Mouse (Mus musculus): ENCODE data around the gene St6galnac3. TPM values are rescaled to one million over a fixed set of nuclear protein-coding genes. Genes with fewer than 3 reads are reported as not detected.

Gene St6galnac3
- total and polyA plus RNA-seq, 2 experiments from 2014 or later: 7.3 to 9.9 TPM

DNA sequence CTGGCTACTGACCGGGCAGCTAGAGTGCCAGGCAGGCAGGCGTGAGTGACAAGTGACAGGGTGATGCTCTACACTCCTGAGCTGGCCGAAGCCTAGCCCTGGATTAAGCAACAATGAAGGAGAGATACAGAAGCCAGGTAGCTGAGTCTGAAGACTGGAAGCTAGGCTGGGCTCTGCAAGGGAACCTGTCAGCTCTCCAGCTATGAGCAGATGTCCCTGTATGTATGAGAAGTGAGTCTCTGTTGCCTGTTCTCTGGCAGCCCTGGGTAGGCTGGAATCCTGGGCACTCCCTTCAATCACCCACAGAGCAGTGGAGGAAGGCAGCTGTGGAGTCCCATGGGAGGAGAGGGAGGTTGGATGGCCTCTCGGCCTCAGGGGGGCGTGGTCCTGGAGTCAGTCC is 236.0 kb downstream of the St6galnac3 start:
- H3K27me3 ChIP-seq (ENCODE audit: insufficient read depth, low read length): no peaks in the 10 kb centered on the region
- 83% methylated on average over 5 of the region's 5 CpGs for WGBS
- H3K9ac ChIP-seq (replicated peaks; ENCODE audit: low read length): no peak overlapping the region
- no peaks in the 10 kb centered on the region for H3K9me3 ChIP-seq (ENCODE audit: low read length)
- H3K4me1 ChIP-seq (ENCODE audit: insufficient read depth, low read length): peaks cover 12% of the 10 kb centered on the region; the same call in 1 of the 2 replicates
- ATAC-seq: no peak
- no peak overlapping the region for H3K4me3 ChIP-seq (ENCODE audit: low read length)
- no peaks in the 10 kb centered on the region for H3K36me3 ChIP-seq (ENCODE audit: insufficient read depth, low read length)
- no peak overlapping the region for H3K27ac ChIP-seq
- DNase-seq (ENCODE audit: low spot score): no peak
- TF ChIP-seq CTCF (IDR thresholded peaks at IDR 0.05; ENCODE audit: low read depth): no peak
- no peak overlapping the region for H3K4me2 ChIP-seq (ENCODE audit: low read depth, low read length)

DNA sequence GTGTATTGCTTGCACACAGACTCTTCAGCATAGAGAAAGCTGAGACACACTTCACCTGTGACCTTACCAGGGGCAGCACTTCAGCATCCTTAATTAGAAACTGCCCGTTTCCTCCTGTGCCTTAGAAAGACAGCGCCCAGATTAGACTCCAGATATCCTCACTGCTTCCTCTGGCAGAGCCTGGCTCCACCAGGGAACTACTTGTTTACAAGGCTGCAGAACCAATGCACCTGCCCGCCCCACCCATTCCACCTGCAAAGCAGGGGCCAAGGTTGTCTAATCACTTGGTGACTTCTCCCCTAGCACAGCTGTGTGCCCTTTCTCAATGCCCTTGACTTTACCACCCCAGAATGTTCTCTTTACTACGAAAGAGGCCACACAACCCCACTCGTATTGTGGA is 239.8 kb downstream of the St6galnac3 start:
- peak overlapping the region; percentile 68 for H3K27ac ChIP-seq
- no peaks in the 10 kb centered on the region for H3K27me3 ChIP-seq (ENCODE audit: insufficient read depth, low read length)
- no peaks in the 10 kb centered on the region for H3K9me3 ChIP-seq (ENCODE audit: low read length)
- WGBS: 77% methylated on average over 5 of the region's 5 CpGs
- no peak for DNase-seq (ENCODE audit: low spot score)
- peaks cover 12% of the 10 kb centered on the region; the same call in 1 of the 2 replicates for H3K4me1 ChIP-seq (ENCODE audit: insufficient read depth, low read length)
- TF ChIP-seq CTCF (IDR thresholded peaks at IDR 0.05; ENCODE audit: low read depth): no peak
- H3K9ac ChIP-seq (replicated peaks; ENCODE audit: low read length): no peak overlapping the region
- no peak overlapping the region for H3K4me3 ChIP-seq (ENCODE audit: low read length)
- ATAC-seq: 0 out of 2 replicates have a peak, but pooled peaks have one; percentile 6
- H3K4me2 ChIP-seq (ENCODE audit: low read depth, low read length): no peak overlapping the region
- H3K36me3 ChIP-seq (ENCODE audit: insufficient read depth, low read length): no peaks in the 10 kb centered on the region

DNA sequence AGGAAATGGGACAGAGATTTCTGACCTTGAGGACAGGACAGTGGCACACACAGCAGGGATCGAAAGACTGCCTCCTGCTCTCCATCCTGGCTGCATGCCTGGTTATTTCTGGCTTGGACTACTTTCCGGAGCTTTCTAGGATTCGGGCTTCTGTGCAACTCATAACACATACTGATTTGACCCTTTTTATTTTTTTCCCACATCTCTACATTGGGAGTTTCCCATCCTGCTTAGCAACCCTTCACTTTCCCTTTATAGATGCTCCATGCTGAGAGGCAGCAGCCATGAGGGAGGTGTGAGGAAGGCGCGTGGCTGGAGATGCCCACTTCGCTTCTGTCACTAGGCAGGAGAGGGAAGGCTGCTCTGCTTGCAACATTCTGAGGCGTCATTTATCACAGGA is 240.3 kb downstream of the St6galnac3 start:
- no peak for TF ChIP-seq CTCF (IDR thresholded peaks at IDR 0.05; ENCODE audit: low read depth)
- Histone ChIP-seq H3K27me3 (ENCODE audit: insufficient read depth, low read length) (no peaks in the 10 kb centered on the region), H3K36me3 (ENCODE audit: insufficient read depth, low read length) (no peaks in the 10 kb centered on the region), H3K27ac (peak overlapping the region; percentile 68), H3K4me3 (ENCODE audit: low read length) (no peak overlapping the region), H3K4me1 (ENCODE audit: insufficient read depth, low read length) (peaks cover 12% of the 10 kb centered on the region; the same call in 1 of the 2 replicates), H3K9me3 (ENCODE audit: low read length) (no peaks in the 10 kb centered on the region), H3K9ac (replicated peaks; ENCODE audit: low read length) (no peak overlapping the region), H3K4me2 (ENCODE audit: low read depth, low read length) (0 out of 2 replicates have a peak overlapping the region, but pooled peaks have one; percentile 2)
- 31% methylated on average over 7 of the region's 7 CpGs for WGBS
- ATAC-seq: peak; percentile 56
- DNase-seq (ENCODE audit: low spot score): peak; percentile 73

DNA sequence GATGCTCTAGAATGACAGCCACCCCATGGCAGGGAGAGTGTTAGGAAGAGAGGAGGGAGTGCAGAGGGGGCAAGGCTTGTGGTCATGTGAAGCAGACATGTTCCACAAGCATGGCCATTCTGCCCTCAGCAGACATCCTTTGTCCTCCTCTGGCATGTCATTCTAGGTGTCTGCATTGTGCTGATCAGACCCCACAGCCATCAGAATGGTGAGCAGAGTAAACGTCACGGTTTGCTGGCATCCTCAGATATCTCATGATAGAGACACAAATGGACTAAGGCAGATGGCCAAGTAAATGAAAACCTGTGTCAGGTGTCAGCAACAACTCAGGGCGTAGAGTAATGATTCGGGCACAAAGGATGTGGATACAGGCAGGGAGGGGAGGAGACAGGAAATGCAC is 241.3 kb downstream of the St6galnac3 start:
- DNase-seq (ENCODE audit: low spot score) (no peak), ATAC-seq (no peak)
- WGBS: 91% methylated on average over 4 of the region's 4 CpGs
- Histone ChIP-seq H3K27me3 (ENCODE audit: insufficient read depth, low read length) (no peaks in the 10 kb centered on the region), H3K36me3 (ENCODE audit: insufficient read depth, low read length) (no peaks in the 10 kb centered on the region), H3K4me2 (ENCODE audit: low read depth, low read length) (no peak overlapping the region), H3K9ac (replicated peaks; ENCODE audit: low read length) (no peak overlapping the region), H3K4me3 (ENCODE audit: low read length) (no peak overlapping the region), H3K27ac (no peak overlapping the region), H3K4me1 (ENCODE audit: insufficient read depth, low read length) (peaks cover 12% of the 10 kb centered on the region; the same call in 1 of the 2 replicates), H3K9me3 (ENCODE audit: low read length) (no peaks in the 10 kb centered on the region)
- TF ChIP-seq CTCF (IDR thresholded peaks at IDR 0.05; ENCODE audit: low read depth): no peak

DNA sequence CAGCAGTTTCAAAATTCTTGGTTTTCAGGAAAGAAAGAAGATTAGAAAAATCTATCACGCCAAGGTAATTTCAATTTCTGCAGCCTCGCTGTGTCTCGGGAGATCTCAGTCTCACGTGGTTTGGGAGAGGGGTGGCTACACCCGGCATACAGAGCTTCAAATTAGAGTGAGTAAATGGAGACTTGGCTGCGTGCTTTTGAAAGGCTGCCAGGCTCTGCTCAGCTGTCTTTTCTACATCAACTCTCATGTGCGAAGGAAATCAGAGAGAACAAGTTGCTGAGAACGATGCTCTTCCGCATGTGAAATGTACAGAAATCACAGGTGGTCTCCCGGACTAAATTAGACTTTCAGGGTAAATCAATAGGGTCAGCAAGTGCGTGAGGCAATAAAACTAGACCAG is 242.9 kb downstream of the St6galnac3 start:
- no peaks in the 10 kb centered on the region for H3K9me3 ChIP-seq (ENCODE audit: low read length)
- no peak overlapping the region for H3K27ac ChIP-seq
- H3K4me1 ChIP-seq (ENCODE audit: insufficient read depth, low read length): peaks cover 12% of the 10 kb centered on the region; the same call in 1 of the 2 replicates
- no peak overlapping the region for H3K4me3 ChIP-seq (ENCODE audit: low read length)
- no peak for TF ChIP-seq CTCF (IDR thresholded peaks at IDR 0.05; ENCODE audit: low read depth)
- H3K27me3 ChIP-seq (ENCODE audit: insufficient read depth, low read length): no peaks in the 10 kb centered on the region
- H3K4me2 ChIP-seq (ENCODE audit: low read depth, low read length): peak overlapping the region; percentile 28; the same call in 1 of the 2 replicates
- H3K9ac ChIP-seq (replicated peaks; ENCODE audit: low read length): no peak overlapping the region
- 0 out of 2 replicates have a peak, but pooled peaks have one; percentile 58 for ATAC-seq
- WGBS: 28% methylated on average over 11 of the region's 11 CpGs
- DNase-seq (ENCODE audit: low spot score): peak; percentile 63
- H3K36me3 ChIP-seq (ENCODE audit: insufficient read depth, low read length): no peaks in the 10 kb centered on the region

DNA sequence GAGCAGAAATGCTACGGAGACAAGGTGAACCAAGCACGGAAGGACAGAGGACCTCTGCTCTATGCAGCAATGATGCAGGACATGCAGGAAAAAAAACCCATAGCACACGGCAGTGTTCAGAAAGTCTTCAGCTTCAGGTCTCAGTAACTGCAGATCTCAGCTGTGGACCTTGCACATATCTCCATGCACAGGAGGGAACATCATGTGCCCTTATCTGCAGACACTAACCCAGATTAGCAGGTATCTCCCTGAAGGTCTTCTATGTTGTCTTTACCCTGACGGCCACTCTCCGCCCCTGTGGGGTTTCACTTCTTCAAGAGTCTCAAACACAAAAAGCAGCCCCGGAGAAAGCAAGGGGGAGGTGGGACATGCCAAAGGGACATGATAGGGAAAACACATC is 244.0 kb downstream of the St6galnac3 start:
- no peak overlapping the region for H3K9ac ChIP-seq (replicated peaks; ENCODE audit: low read length)
- TF ChIP-seq CTCF (IDR thresholded peaks at IDR 0.05; ENCODE audit: low read depth): no peak
- ATAC-seq (no peak), DNase-seq (ENCODE audit: low spot score) (no peak)
- H3K36me3 ChIP-seq (ENCODE audit: insufficient read depth, low read length): no peaks in the 10 kb centered on the region
- no peaks in the 10 kb centered on the region for H3K9me3 ChIP-seq (ENCODE audit: low read length)
- no peak overlapping the region for H3K27ac ChIP-seq
- no peak overlapping the region for H3K4me2 ChIP-seq (ENCODE audit: low read depth, low read length)
- H3K27me3 ChIP-seq (ENCODE audit: insufficient read depth, low read length): no peaks in the 10 kb centered on the region
- peaks cover 12% of the 10 kb centered on the region; the same call in 1 of the 2 replicates for H3K4me1 ChIP-seq (ENCODE audit: insufficient read depth, low read length)
- H3K4me3 ChIP-seq (ENCODE audit: low read length): no peak overlapping the region
- WGBS: 91% methylated on average over 6 of the region's 6 CpGs

DNA sequence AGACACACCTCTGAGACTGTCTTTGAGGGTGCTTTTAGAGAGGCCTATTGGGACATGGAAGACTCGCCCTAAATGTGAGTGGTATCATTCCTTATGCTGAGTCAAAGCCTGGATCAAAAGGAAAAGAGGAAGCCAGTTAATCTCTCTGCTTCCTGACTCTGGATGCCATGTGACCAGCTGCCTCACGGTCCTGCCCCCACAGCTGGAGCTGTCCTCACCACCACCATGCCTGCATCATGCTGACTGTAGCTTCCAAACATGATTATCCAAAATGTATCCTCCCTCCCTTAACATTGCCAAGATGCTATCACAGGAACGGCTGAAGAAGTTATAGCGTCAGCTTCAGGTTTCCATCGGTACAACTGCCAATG is 244.4 kb downstream of the St6galnac3 start:
- ATAC-seq (no peak), DNase-seq (ENCODE audit: low spot score) (no peak)
- no peaks in the 10 kb centered on the region for H3K9me3 ChIP-seq (ENCODE audit: low read length)
- H3K9ac ChIP-seq (replicated peaks; ENCODE audit: low read length): no peak overlapping the region
- no peaks in the 10 kb centered on the region for H3K36me3 ChIP-seq (ENCODE audit: insufficient read depth, low read length)
- no peak overlapping the region for H3K4me2 ChIP-seq (ENCODE audit: low read depth, low read length)
- TF ChIP-seq CTCF (IDR thresholded peaks at IDR 0.05; ENCODE audit: low read depth): no peak
- WGBS: 90% methylated on average over 5 of the region's 5 CpGs
- no peak overlapping the region for H3K27ac ChIP-seq
- H3K27me3 ChIP-seq (ENCODE audit: insufficient read depth, low read length): no peaks in the 10 kb centered on the region
- H3K4me3 ChIP-seq (ENCODE audit: low read length): no peak overlapping the region
- peaks cover 12% of the 10 kb centered on the region; the same call in 1 of the 2 replicates for H3K4me1 ChIP-seq (ENCODE audit: insufficient read depth, low read length)
